Mouse (Mus musculus): ENCODE results near the gene Hist2h2ab.
"Not testable (repeated sequence)": the region's sequence is repeated elsewhere in the genome, so short reads cannot be mapped to it uniquely, and the experiment has no call there.

The Hist2h2ab gene

GRCm38 (mm10) chr3:96262216-96262875, 42.7 kb downstream of the Hist2h2ab start:
- DNase-seq (ENCODE audit: low read depth) = peak; percentile 95

DNA sequence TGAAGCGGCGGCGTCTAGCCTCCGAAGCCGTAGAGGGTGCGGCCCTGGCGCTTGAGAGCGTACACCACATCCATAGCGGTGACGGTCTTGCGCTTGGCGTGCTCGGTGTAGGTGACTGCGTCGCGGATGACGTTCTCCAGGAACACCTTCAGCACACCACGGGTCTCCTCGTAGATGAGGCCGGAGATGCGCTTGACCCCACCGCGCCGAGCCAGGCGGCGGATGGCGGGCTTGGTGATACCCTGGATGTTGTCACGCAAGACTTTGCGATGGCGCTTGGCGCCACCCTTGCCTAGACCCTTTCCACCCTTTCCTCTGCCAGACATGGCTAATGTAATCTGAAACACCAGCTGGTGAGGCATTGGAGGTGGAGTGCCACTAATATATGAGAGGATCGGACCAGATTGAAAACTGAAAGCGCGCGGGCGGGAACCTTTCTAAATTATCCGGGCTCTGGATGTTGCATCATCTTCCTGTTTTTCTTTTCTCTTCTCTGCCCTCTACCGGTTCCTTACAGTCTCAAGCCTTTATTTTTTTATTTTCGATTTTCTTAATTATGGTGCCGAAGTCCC, 43.4 kb downstream of the Hist2h2ab start, which contains the start of gene Hist2h4:
Gene Hist2h4, minus strand, starts transcription at position 333 of the 572 bp plus-strand sequence.
- DNase-seq (ENCODE audit: low read depth) = peak; percentile 99

DNA sequence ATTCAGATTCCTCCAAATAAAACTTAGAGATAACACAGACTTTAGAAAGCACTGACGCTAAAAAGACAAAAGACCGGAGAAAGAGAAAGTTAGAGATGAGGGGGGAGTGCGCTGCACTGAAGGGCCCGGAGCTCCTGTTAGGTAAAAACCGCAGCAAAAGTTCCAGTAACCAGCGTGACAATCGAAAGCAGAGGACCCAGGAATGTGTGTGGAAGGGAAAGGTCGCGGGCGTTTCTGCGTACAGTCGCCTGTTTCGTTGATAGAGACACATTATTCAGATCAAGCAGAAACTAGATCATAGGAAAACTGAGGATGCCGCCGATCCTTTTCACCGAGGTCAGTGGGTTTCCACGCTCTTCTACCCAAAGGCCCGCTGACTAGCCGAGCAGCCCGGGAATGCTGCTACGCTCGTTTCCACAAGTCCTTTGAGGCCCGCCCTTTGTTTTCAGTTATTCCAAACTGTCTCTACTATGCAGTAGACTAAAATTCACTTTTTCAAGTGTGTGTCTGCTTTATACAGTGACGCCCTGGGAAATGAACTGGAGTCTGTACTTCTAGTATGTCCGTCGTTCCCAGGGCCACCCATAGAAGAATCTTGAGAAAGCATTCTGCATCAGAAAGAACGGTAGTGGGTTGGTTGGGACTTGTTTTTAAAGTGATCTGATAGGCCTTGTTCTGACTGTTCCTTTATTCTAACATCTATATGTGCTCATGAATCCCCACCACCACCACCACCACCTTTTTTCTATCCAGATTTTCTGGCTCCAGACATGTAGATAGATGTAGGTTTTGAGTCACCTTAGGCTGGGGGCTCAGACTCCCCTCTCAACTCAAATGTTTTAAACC, 44.1 kb downstream of the Hist2h2ab start:
- DNase-seq (ENCODE audit: low read depth) = peak; percentile 86

DNA sequence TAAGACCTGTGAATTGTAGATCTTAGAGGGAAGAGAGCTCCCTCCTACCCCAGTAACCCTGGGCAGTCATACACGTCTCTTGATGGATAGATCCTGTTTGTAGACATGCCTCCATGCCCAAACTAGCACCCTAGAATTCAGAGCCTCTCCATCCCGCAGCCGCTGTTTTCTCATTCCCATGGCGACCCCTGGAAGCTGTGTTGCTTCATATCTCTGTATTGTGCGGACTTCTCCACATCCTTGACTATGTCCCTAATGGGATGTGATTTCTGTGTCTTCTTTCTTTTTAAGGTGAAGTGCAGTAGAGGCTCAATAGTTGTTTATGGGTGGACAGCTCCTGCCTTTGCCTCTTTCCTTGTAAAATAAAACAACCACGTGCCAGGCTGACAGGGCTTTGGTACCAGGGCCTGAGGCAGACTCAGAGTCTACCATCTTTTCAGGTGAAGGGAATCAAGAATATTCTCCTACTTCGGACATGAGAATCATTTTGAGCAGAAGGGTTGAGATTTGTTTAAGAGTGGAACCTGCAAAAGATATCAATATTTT, 44.8 kb downstream of the Hist2h2ab start:
- no peak for DNase-seq (ENCODE audit: low read depth)

- DNase-seq (ENCODE audit: low read depth) = peak; percentile 49
These were observed 46.6 kb downstream of the Hist2h2ab start for GRCm38 (mm10) chr3:96266132-96266710.

- no peak for DNase-seq (ENCODE audit: low read depth)
These were observed 47.9 kb downstream of the Hist2h2ab start for GRCm38 (mm10) chr3:96267541-96267940.

DNA sequence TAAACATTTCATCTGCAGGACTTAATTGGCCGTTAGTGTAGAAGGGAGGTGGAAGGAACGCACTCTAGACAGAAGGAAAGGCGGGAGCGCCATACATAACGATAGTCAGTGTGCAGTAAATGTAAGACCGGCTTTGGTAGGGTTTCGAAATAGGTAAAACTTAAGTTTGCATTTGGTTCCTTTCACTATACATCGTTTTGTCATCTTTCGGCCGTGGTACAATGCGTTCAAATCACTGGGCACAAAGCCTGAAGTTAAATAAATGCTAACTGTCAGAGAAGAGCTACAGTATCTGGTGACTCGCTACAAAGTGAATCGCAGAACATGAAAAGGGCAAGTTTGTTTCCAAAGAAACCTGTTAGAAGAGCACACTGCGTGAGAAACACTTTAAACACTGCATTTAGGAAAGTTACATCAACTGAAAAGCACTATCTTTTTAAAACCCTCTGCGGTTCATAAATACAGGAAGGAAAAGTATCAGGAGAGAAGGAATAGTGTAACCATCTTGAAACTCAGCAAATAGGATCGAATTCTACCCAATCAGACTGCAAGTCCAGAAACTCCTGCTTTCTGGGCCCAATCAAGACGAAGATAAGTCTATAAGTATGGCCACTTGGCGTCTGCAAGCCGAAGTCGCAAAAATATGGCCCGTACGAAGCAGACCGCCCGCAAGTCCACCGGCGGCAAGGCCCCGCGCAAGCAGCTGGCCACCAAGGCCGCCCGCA, 48.5 kb downstream of the Hist2h2ab start, which contains the start of gene Hist2h3b:
Gene Hist2h3b, plus strand, starts transcription at position 604 of the 725 bp plus-strand sequence.
- DNase-seq (ENCODE audit: low read depth) = peak; percentile 98

DNA sequence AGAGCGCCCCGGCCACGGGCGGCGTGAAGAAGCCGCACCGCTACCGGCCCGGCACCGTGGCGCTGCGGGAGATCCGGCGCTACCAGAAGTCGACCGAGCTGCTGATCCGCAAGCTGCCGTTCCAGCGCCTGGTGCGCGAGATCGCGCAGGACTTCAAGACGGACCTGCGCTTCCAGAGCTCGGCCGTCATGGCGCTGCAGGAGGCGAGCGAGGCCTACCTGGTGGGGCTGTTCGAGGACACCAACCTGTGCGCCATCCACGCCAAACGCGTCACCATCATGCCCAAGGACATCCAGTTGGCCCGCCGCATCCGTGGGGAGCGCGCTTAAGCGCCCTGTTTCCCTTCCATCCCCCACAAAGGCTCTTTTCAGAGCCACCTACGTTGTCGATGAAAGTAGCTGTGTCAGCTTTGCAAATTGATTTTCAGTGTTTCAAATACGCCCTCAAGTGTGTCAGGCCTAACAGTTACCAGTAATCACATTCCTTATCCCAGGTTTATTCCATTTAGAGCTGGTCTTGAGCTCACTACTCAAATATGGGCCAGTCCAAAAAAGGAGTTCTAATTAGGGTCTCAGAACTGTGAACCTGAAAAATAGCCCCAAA, 49.2 kb downstream of the Hist2h2ab start:
- DNase-seq (ENCODE audit: low read depth) = not testable (repeated sequence)
